Mouse (Mus musculus) kidney, adult 11 months (tissue): ENCODE data around the gene Rcan1.
"Not testable (repeated sequence)": the region's sequence is repeated elsewhere in the genome, so short reads cannot be mapped to it uniquely, and the experiment has no call there.

ENCODE experiments used
- DNase-seq: peaks from one replicate; pipeline ENCODE4 v3.0.0; 2022

Gene Rcan1

GRCm38 (mm10) chr16:92428197-92428950, 42.3 kb downstream of the Rcan1 start:
- DNase-seq: peak; percentile 47

GRCm38 (mm10) chr16:92426708-92427107, 44.0 kb downstream of the Rcan1 start:
- DNase-seq: no peak

- DNase-seq: no peak
These were observed 44.8 kb downstream of the Rcan1 start for GRCm38 (mm10) chr16:92425875-92426274.

- peak; percentile 69 for DNase-seq
These were observed 47.3 kb downstream of the Rcan1 start for GRCm38 (mm10) chr16:92423363-92423762.

- DNase-seq: no peak
These were observed 48.0 kb downstream of the Rcan1 start for GRCm38 (mm10) chr16:92422435-92423362.

- peak; percentile 75 for DNase-seq
These were observed 49.3 kb downstream of the Rcan1 start for GRCm38 (mm10) chr16:92421147-92421934.

GRCm38 (mm10) chr16:92420641-92421040, 50.0 kb downstream of the Rcan1 start:
- no peak for DNase-seq

GRCm38 (mm10) chr16:92419099-92419498, 51.6 kb downstream of the Rcan1 start:
- DNase-seq: no peak

GRCm38 (mm10) chr16:92417267-92417666, 53.4 kb downstream of the Rcan1 start:
- no peak for DNase-seq

- no peak for DNase-seq
These were observed 55.0 kb downstream of the Rcan1 start for GRCm38 (mm10) chr16:92415702-92416118.

GRCm38 (mm10) chr16:92415038-92415437, 55.6 kb downstream of the Rcan1 start:
- DNase-seq: not testable (repeated sequence)

GRCm38 (mm10) chr16:92412888-92413287, 57.8 kb downstream of the Rcan1 start:
- DNase-seq: no peak

- no peak for DNase-seq
These were observed 58.5 kb downstream of the Rcan1 start for GRCm38 (mm10) chr16:92411981-92412706.

- DNase-seq: no peak
These were observed 60.3 kb downstream of the Rcan1 start for GRCm38 (mm10) chr16:92410344-92410743.

GRCm38 (mm10) chr16:92407883-92408282, 62.8 kb downstream of the Rcan1 start:
- peak; percentile 80 for DNase-seq

GRCm38 (mm10) chr16:92404141-92404540, 66.5 kb downstream of the Rcan1 start:
- no peak for DNase-seq

GRCm38 (mm10) chr16:92403069-92403468, 67.6 kb downstream of the Rcan1 start:
- DNase-seq: no peak

GRCm38 (mm10) chr16:92402216-92402615, 68.5 kb downstream of the Rcan1 start:
- DNase-seq: no peak

GRCm38 (mm10) chr16:92401206-92401605, 69.5 kb downstream of the Rcan1 start:
- DNase-seq: no peak

GRCm38 (mm10) chr16:92399490-92400458, 70.9 kb downstream of the Rcan1 start:
- DNase-seq: peak; percentile 96

- DNase-seq: no peak
These were observed 72.0 kb downstream of the Rcan1 start for GRCm38 (mm10) chr16:92398574-92399118.
